Mouse (Mus musculus) left cerebral cortex, adult 2 months (tissue): ENCODE data around the gene Arhgap44. TPM values are rescaled to one million over a fixed set of nuclear protein-coding genes. Genes with fewer than 3 reads are reported as not detected.

Experiments
- DNase-seq, 2 experiments: peaks; one replicate each; pipeline ENCODE4 v3.0.0; 2021 to 2022; ENCODE audit warnings: low spot score in 2 of 2, mixed read lengths in 1 of 2; ENCODE audit errors: extremely low spot score in 1 of 2
- H3K27ac ChIP-seq: fragments of 200-600 bp; 2 replicates; pipeline ENCODE4 v1.8.1; 2022
- H3K4me3 ChIP-seq: fragments of 200-600 bp; 2 replicates; pipeline ENCODE4 v1.8.1; 2022
- CTCF ChIP-seq: fragments of 200-600 bp; IDR thresholded peaks from 2 replicates; pipeline ENCODE4 v1.8.1; 2022; ENCODE audit warnings: antibody characterized with exemption, mild to moderate bottlenecking, moderate library complexity
- intact Hi-C: fragments of 180-260 bp; cut with DNase I; formaldehyde crosslinking; loops from one replicate; pipeline ENCODE4 v1.15.1; 2025
- total RNA-seq, 2 experiments: library from RNA; stranded (reverse); gene quantifications; 2 replicates each; pipeline ENCODE4 v1.2.3; 2021

Gene Arhgap44
- total RNA-seq, 2 experiments from 2014 or later = 137 to 142 TPM

DNA sequence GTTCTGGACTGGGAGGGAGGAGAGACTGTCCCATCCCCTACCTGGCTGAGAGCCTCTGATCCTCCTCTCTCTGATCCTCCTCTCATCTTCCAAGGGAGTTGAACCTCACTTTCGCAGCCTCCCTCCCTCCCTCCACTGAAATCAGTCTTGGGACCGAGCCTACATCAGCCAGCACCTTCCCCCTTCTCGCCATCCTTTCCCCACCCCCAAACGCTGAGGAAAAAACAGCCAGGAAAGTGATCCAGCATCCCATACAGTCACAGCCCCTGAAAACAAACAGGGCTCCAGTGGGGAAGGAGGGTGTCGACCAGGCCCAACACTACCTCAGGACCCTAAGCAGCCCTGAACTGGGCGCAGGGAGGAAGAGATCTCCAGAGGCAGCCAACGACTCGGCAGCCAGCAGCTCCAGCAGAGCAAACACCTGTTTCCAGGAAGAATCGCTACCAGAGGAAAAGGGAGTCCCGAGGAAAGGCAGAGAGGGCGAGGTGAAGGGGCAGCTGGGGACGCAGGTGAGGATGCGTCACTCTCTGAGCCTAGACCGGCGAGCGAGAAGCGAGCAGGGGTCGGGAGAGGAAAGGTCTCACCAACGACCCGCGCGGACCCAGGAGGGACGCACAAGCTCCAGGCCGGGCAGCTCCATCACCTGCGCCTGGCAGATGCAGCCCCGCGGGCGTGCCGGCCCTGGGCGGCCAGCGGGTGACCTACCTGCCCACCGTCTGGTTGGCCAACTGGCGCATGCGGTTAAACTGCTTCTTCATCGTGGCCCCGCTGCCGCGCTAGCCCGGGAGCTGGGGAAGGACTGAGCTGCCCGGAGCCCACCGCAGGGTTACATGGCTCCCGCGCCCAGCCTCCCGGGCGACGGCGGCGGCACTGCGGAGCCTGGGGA is 637 bp downstream of the Arhgap44 start:
- peak overlapping the region; percentile 91 for H3K27ac ChIP-seq
- peak; percentile 34 to 45 for DNase-seq
- peak overlapping the region; percentile 95 for H3K4me3 ChIP-seq
- TF ChIP-seq CTCF = no peak
- intact Hi-C loops = loop anchor here (1.0 to 2.0 kb wide), 3 partner anchors 27 to 103 kb away; no protein-coding TSS in a partner anchor

- intact Hi-C loops = loop anchor here (1.0 to 2.0 kb wide), 3 partner anchors 26 to 102 kb away; no protein-coding TSS in a partner anchor
- TF ChIP-seq CTCF = no peak
Measured at GRCm38 (mm10) chr11:65160991-65161880, 1.5 kb downstream of the Arhgap44 start.

GRCm38 (mm10) chr11:65159791-65160190 is 3.0 kb downstream of the Arhgap44 start, which contains the start of gene 1700086D15Rik:
TSS of gene 1700086D15Rik (minus strand) at chr11:65159891.
- no peak for DNase-seq
- Histone ChIP-seq H3K4me3 (peak within 1 kb of the TSS; percentile 95; the same call in 1 of the 2 replicates), H3K27ac (no peak within 1 kb of the TSS)
- no peak for TF ChIP-seq CTCF
- intact Hi-C loops = loop anchor here (2.0 kb wide), 2 partner anchors 71 to 101 kb away; no protein-coding TSS in a partner anchor

More at GRCm38 (mm10) chr11:65160991-65161880, 1.5 kb downstream of the Arhgap44 start:
- Histone ChIP-seq H3K4me3 (peak overlapping the region; percentile 95), H3K27ac (peak overlapping the region; percentile 91; the same call in 1 of the 2 replicates)
- no peak for DNase-seq

DNA sequence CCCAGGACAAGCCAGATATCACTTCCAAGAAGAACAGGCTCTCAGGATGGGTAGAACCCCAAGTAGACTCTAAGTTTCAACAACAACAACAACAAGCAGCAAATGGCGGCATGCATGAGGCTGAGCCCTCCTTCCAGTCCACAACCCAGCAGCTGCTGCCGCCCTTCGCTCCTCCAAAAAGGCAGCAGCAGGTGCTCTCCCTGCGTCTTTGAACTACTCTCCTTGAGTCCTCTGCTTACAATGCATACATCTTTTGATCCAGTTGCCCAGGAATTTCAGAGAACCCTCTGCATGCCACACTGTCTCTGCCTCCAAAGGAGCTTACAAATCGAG is 4.1 kb downstream of the Arhgap44 start:
- H3K27ac ChIP-seq = no peak overlapping the region
- TF ChIP-seq CTCF = no peak
- intact Hi-C loops = no loop called here
- DNase-seq = no peak
- H3K4me3 ChIP-seq = no peak overlapping the region

DNA sequence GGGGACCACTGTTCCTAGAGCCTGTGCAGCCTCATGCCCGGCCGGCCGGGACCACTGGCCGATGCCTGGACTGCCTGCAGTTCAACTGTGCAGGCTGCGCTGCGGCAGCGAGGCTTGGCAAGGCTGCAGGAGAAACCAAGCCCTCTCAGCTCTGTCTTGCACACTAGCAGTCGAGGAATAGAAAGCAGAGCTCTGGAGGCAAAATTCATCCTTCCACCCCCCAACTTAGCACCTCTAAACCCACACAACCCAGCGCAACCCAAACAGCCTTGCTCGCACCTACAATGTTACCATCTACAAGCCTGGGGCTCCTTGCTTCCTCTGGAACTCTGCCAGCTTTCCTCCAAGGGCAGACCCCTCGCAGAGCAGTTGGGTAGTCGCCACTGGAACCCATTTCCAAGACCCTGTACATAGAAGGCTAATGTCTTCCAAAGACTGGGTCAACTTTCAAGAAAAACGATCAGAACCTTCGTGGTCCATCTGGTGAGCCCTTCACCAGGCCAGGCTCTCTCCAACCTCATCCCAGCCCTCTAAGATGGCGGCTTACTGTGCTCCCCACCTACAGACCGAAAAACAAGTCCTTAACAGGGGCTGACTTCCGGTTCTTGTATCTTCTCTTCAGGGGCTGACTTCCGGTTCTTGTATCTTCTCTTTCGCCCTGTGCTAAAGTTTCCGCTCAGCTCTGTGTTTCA is 4.6 kb downstream of the Arhgap44 start:
- no peak overlapping the region for H3K27ac ChIP-seq
- TF ChIP-seq CTCF = no peak
- no peak for DNase-seq
- no peak overlapping the region for H3K4me3 ChIP-seq
- intact Hi-C loops = no loop called here

DNA sequence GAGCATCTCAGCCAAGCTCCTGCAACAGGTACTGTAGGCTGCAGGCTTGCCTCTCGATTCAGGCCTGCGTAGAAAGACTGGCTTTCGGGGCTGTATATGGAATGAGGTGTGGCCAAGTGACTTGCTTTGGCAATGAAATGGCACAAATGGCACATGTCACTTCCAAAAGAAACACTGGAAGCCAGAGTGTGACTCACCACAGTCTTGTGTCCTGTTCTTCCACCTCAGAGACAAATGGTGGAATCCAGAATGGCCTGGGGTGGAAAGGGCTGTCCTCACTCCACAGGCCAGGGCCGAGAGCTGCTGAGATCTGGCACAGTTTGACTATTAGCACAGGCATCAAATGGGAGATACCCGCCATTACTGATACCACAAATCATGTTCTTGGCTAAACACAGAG is 9.8 kb downstream of the Arhgap44 start:
- Histone ChIP-seq H3K27ac (no peak overlapping the region), H3K4me3 (no peak overlapping the region)
- no peak for TF ChIP-seq CTCF
- DNase-seq = no peak
- intact Hi-C loops = no loop called here

GRCm38 (mm10) chr11:65148441-65148840 is 14.3 kb downstream of the Arhgap44 start:
- intact Hi-C loops = no loop called here
- DNase-seq = no peak
- no peak for TF ChIP-seq CTCF
- Histone ChIP-seq H3K4me3 (no peak overlapping the region), H3K27ac (no peak overlapping the region)

DNA sequence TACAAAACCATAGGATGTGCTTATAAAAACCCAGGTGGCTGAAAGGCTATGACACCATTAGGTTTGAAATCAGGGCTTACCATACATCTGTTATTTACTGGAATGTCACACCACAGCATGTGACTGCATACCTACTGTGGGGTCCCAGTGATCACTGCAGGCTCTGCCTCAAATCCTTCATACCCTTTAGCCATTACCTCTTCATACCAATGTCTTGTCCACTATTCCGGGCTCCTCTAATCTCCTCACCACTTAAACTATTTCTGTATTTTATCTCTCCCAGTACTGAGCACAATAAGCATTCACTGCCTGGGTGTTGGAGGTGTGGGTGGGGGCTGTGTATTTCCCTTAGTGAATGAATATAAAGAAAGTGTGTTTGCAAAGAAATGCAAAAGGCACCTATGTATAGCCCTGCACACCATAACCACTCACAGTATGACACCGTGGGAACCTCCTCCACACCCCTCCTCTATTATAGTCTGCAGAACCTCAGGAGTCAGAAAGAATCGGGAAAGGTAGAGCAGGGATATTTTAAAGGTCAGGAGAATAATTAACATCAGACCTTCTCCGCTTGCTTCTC is 19.8 kb downstream of the Arhgap44 start:
- no peak overlapping the region for H3K4me3 ChIP-seq
- no peak for DNase-seq
- intact Hi-C loops = no loop called here

DNA sequence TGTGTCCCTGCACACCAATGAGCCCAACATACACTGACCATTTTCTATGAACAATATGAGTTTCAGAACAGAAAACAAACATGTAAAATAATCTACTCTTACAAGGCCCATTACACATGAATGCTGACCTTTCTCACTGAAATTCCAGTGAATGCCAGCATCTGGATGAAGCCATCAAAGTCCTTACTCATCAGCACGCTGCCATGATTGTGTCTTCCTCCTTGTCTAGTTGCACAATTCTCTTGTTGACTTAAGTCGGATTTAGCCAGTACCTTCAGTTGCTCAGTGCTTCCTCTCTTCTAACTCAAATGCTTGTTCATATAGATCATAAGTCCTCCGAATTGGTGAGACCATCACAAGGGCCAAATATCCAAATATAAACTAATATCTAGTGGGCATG is 23.7 kb downstream of the Arhgap44 start:
- no peak for TF ChIP-seq CTCF
- H3K27ac ChIP-seq = no peak overlapping the region
- intact Hi-C loops = loop anchor here (5.0 kb wide), 1 partner anchor 82 kb away; no protein-coding TSS in a partner anchor
- DNase-seq = no peak
- no peak overlapping the region for H3K4me3 ChIP-seq

More for the DNA sequence above, 19.8 kb downstream of the Arhgap44 start:
- no peak for TF ChIP-seq CTCF
- H3K27ac ChIP-seq = no peak overlapping the region

DNA sequence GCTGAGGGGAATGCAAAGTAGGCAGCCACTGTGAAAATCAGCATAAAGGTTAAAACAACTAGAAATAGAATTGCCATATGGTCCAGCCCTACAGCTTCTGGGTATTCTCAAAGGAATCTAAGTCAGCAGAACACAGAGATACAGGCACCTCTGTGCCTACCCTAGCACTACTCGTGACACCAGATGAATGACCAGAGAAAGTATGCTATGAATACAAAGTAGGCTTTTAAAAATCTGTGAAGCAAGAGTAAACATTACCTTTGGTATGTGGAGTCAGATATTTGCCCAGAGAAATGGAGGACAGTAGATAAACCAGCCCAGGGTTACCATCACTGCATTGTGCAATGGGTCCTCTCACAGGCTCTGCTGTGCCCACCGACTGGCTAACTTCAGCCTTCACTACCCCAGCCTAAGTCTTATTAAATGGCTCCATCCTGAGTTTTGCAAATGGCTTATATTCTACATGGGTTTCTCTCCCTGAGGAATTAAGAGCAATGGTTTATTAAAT is 25.6 kb downstream of the Arhgap44 start:
- TF ChIP-seq CTCF = no peak
- Histone ChIP-seq H3K4me3 (no peak overlapping the region), H3K27ac (no peak overlapping the region; the same call in 1 of the 2 replicates)
- intact Hi-C loops = loop anchor here (5.0 kb wide), 1 partner anchor 80 kb away; no protein-coding TSS in a partner anchor
- DNase-seq = no peak
